Mouse (Mus musculus) heart, embryonic 11.5 days (tissue): Measurements from ENCODE around the gene 2310046K23Rik. TPM values are rescaled to one million over a fixed set of nuclear protein-coding genes. Genes with fewer than 3 reads are reported as not detected.

Experiments
- ATAC-seq: fragments of 200-750 bp; cut with Nextera tagmentation; replicated peaks from 2 replicates; pipeline ENCODE4 v1.8.0; 2017; ENCODE audit warnings: moderate library complexity; ENCODE audit not compliant: insufficient number of reproducible peaks, low FRiP score, low TSS enrichment
- H3K27ac ChIP-seq: fragments of 300-500 bp; sonication (generic); 2 replicates; pipeline ENCODE4 v1.5.1; 2014; ENCODE audit warnings: mild to moderate bottlenecking, low read depth, low read length
- H3K27me3 ChIP-seq: fragments of 300-500 bp; sonication (generic); 2 replicates; pipeline ENCODE4 v1.6.1; 2014; ENCODE audit warnings: mild to moderate bottlenecking, low read length, mixed read lengths; ENCODE audit not compliant: control insufficient read depth, insufficient read depth
- H3K36me3 ChIP-seq: fragments of 300-500 bp; sonication (generic); 2 replicates; pipeline ENCODE4 v1.6.1; 2014; ENCODE audit warnings: mild to moderate bottlenecking, low read length, moderate library complexity, mixed read lengths; ENCODE audit not compliant: control insufficient read depth, insufficient read depth
- H3K4me1 ChIP-seq: fragments of 300-500 bp; sonication (generic); 2 replicates; pipeline ENCODE4 v1.6.1; 2014; ENCODE audit warnings: low read length; ENCODE audit not compliant: control insufficient read depth, insufficient read depth
- H3K4me2 ChIP-seq: fragments of 300-500 bp; sonication (generic); 2 replicates; pipeline ENCODE4 v1.6.1; 2014; ENCODE audit warnings: mild to moderate bottlenecking, moderate library complexity
- H3K4me3 ChIP-seq: fragments of 300-500 bp; sonication (generic); 2 replicates; pipeline ENCODE4 v1.5.1; 2014; ENCODE audit warnings: low read depth, low read length
- H3K9ac ChIP-seq: fragments of 300-500 bp; sonication (generic); 2 replicates; pipeline ENCODE4 v1.6.1; 2014; ENCODE audit warnings: mild to moderate bottlenecking, low read depth, low read length, moderate library complexity
- H3K9me3 ChIP-seq: fragments of 300-500 bp; sonication (generic); replicated peaks from 2 replicates; pipeline ENCODE4 v1.6.1; 2016; ENCODE audit warnings: low read length; ENCODE audit not compliant: control insufficient read depth
- WGBS: fragments of 180-500 bp; shearing (Covaris S2); extraction: QIAGEN DNeasy Blood & Tissue Kit; methylation state at CpG from one replicate; pipeline ENCODE4 v1.1.7; 2014; ENCODE audit not compliant: insufficient replicate concordance; 5-methylcytosine and 5-hydroxymethylcytosine counted together
- polyA plus RNA-seq: library from polyadenylated mRNA; unstranded; fragments of >200 nt; fragmentation: Nextera tagmentation; extraction: Ambion mirVana; gene quantifications from 2 replicates; pipeline ENCODE4 v1.2.1, GENCODE M21; 2014

2310046K23Rik gene
- polyA plus RNA-seq = not detected in 2 replicates

GRCm38 (mm10) chr3:92534411-92534810 lies at the start of gene 2310046K23Rik:
2310046K23Rik (minus strand) TSS chr3:92534511.
- Histone ChIP-seq H3K27me3 (no peaks in the 10 kb centered on the region), H3K4me3 (no peak within 1 kb of the TSS), H3K9ac (no peak within 1 kb of the TSS), H3K9me3 (no peaks in the 10 kb centered on the region), H3K4me1 (no peaks in the 10 kb centered on the region), H3K27ac (no peak within 1 kb of the TSS), H3K36me3 (no peaks in the 10 kb centered on the region), H3K4me2 (no peak within 1 kb of the TSS)
- no peak for ATAC-seq
- WGBS = 83% methylated on average over 3 of the region's 3 CpGs

GRCm38 (mm10) chr3:92583164-92583826 lies 49.0 kb upstream of the 2310046K23Rik start:
- Histone ChIP-seq H3K9ac (no peak overlapping the region), H3K27ac (no peak overlapping the region), H3K27me3 (no peaks in the 10 kb centered on the region), H3K9me3 (no peaks in the 10 kb centered on the region), H3K36me3 (no peaks in the 10 kb centered on the region), H3K4me1 (no peaks in the 10 kb centered on the region), H3K4me2 (no peak overlapping the region), H3K4me3 (no peak overlapping the region)
- WGBS = 62% methylated on average over 3 of the region's 3 CpGs
- ATAC-seq = no peak

DNA sequence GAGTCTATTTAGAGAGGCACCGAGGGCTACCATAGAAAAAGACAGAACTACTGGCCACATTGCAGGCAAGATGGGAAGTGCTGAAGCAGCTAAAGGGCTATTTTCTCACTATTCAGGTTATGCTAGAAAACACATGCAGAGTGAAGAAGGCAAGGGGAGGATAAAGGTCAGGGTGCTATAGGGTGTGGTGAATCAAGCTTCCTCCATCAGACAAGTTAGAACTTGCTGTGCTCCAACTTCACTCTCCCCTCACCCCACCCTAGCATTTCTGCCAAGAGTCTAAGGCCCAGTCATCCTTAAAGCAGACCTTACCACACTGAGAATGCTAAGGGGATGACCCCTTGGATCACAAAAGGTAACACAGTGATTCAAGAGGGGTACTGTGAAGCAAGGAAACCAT lies 45.2 kb upstream of the 2310046K23Rik start:
- H3K9me3 ChIP-seq = no peaks in the 10 kb centered on the region
- 75% methylated on average over 1 of the region's 1 CpGs for WGBS
- no peaks in the 10 kb centered on the region for H3K27me3 ChIP-seq
- no peak overlapping the region for H3K27ac ChIP-seq
- no peak overlapping the region for H3K4me3 ChIP-seq
- H3K36me3 ChIP-seq = no peaks in the 10 kb centered on the region
- no peak overlapping the region for H3K4me2 ChIP-seq
- H3K4me1 ChIP-seq = no peaks in the 10 kb centered on the region
- H3K9ac ChIP-seq = no peak overlapping the region
- no peak for ATAC-seq

- Histone ChIP-seq H3K36me3 (no peaks in the 10 kb centered on the region), H3K9ac (no peak overlapping the region), H3K4me3 (no peak overlapping the region), H3K27ac (no peak overlapping the region), H3K9me3 (no peaks in the 10 kb centered on the region), H3K4me2 (no peak overlapping the region), H3K27me3 (no peaks in the 10 kb centered on the region), H3K4me1 (no peaks in the 10 kb centered on the region)
- ATAC-seq = no peak
- WGBS = 62% methylated on average over 4 of the region's 4 CpGs
Observed at GRCm38 (mm10) chr3:92578652-92579413, 44.5 kb upstream of the 2310046K23Rik start.

- H3K4me1 ChIP-seq = no peaks in the 10 kb centered on the region
- H3K36me3 ChIP-seq = no peaks in the 10 kb centered on the region
- H3K9ac ChIP-seq = no peak within 1 kb of the TSS
- no peak within 1 kb of the TSS for H3K27ac ChIP-seq
- 55% methylated on average over 1 of the region's 1 CpGs for WGBS
- no peak within 1 kb of the TSS for H3K4me3 ChIP-seq
- H3K4me2 ChIP-seq = no peak within 1 kb of the TSS
- no peaks in the 10 kb centered on the region for H3K27me3 ChIP-seq
- ATAC-seq = no peak
- H3K9me3 ChIP-seq = no peaks in the 10 kb centered on the region
Observed at GRCm38 (mm10) chr3:92573449-92574041, 39.2 kb upstream of the 2310046K23Rik start, which contains the start of gene Ivl. Ivl (minus strand) TSS chr3:92573735.

DNA sequence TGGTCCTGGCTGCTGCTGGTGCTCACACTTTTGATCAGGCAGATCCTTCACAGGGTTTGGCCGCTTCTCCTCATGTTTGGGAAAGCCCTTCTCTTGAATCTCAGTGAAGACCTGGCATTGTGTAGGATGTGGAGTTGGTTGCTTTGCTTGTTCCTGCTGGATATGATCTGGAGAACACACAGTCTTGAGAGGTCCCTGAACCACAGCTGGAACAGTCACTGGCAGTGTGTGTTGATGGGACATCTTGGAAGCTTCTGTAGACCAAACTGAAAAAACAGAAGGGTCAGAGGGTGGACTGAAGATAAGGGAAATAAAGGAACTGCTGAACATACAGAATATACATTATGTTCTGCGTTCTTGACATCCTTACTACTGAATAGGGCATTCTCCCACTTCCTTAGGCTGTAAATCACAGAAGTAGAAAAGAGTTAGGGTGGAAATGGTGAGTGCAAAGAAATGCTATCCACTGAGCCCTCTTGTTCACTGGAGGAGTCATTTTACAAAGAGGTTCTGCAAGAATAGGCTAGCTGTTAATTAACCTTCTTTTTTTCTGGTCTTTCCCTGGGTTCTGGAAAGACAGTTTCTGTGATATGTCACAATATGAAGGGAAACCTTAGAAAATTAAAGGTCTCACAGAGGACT lies 38.3 kb upstream of the 2310046K23Rik start:
- Histone ChIP-seq H3K36me3 (no peaks in the 10 kb centered on the region), H3K9ac (no peak overlapping the region), H3K4me2 (no peak overlapping the region), H3K4me3 (no peak overlapping the region), H3K9me3 (no peaks in the 10 kb centered on the region), H3K27ac (no peak overlapping the region), H3K27me3 (no peaks in the 10 kb centered on the region), H3K4me1 (no peaks in the 10 kb centered on the region)
- ATAC-seq = no peak
- 47% methylated on average over 2 of the region's 2 CpGs for WGBS

DNA sequence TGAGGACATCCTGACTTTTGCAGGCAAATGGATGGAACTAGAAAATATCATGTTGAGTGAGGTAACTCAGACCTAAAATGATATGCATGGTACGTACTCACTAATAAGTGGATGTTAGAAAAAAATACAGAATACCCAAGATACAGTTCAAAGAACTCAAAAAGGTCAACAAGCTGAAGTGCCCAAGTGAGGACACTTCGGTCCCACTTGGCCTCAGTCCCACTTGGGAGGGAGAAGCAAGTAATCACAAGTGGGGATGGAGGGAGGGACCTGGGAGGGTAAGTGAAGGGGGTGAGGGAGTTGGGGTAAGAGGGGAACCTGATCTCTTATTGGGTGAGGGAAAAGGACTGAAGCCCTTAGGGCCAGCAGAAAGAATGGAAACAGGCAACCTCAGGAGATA lies 34.4 kb upstream of the 2310046K23Rik start:
- Histone ChIP-seq H3K9me3 (no peaks in the 10 kb centered on the region), H3K27me3 (no peaks in the 10 kb centered on the region), H3K4me2 (no peak overlapping the region), H3K4me3 (no peak overlapping the region), H3K9ac (no peak overlapping the region), H3K27ac (no peak overlapping the region), H3K4me1 (no peaks in the 10 kb centered on the region), H3K36me3 (no peaks in the 10 kb centered on the region)
- ATAC-seq = no peak
- 72% methylated on average over 2 of the region's 2 CpGs for WGBS

DNA sequence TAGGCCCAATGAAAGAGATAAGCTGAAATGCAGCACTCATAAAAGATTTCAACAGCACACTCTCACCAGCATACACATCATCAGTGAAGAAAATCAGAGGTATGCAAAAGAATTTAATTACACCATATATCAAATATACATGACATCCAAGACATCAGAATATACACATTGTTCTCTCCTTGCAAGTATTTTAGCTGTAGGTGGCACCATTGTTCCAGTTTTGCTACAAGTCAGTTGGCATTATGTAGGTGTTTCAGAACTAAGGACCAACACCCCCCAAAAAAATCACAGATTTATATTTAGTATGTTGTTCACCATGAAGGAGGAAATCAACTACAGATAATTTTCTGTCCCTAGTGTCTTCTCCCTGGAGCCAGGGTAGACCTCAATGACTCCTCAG lies 31.1 kb upstream of the 2310046K23Rik start:
- H3K9ac ChIP-seq = no peak overlapping the region
- H3K27ac ChIP-seq = no peak overlapping the region
- H3K36me3 ChIP-seq = no peaks in the 10 kb centered on the region
- H3K9me3 ChIP-seq = no peaks in the 10 kb centered on the region
- ATAC-seq = no peak
- no peaks in the 10 kb centered on the region for H3K4me1 ChIP-seq
- no peak overlapping the region for H3K4me2 ChIP-seq
- H3K4me3 ChIP-seq = no peak overlapping the region
- H3K27me3 ChIP-seq = no peaks in the 10 kb centered on the region
